Mouse (Mus musculus) splenic B cell, adult 2 months (primary cell): ENCODE measurements around the gene Zfp420.

Source experiments
- DNase-seq: peaks from one replicate; pipeline ENCODE4 v3.0.0-alpha.2; 2011; ENCODE audit warnings: low read depth, low spot score
- H3K27me3 ChIP-seq: 2 replicates; pipeline ENCODE4 v1.6.1; 2012; ENCODE audit warnings: mild to moderate bottlenecking, low read length, moderate library complexity, mixed read lengths; ENCODE audit not compliant: control insufficient read depth, poor library complexity, insufficient read depth, severe bottlenecking
- H3K36me3 ChIP-seq: 2 replicates; pipeline ENCODE4 v1.6.1; 2012; ENCODE audit warnings: mild to moderate bottlenecking, low read length, moderate library complexity, mixed read lengths; ENCODE audit not compliant: control insufficient read depth, poor library complexity, insufficient read depth, severe bottlenecking

The Zfp420 gene

GRCm38 (mm10) chr7:29917371-29918061, 57.7 kb downstream of the Zfp420 start:
- DNase-seq, result no peak
- H3K36me3 ChIP-seq, result peaks cover 14% of the 10 kb centered on the region
- H3K27me3 ChIP-seq, result no peaks in the 10 kb centered on the region

- Histone ChIP-seq H3K27me3 (no peaks in the 10 kb centered on the region), H3K36me3 (peaks cover 11% of the 10 kb centered on the region)
- DNase-seq, result no peak
Observed at GRCm38 (mm10) chr7:29918062-29918453, 58.3 kb downstream of the Zfp420 start.

- Histone ChIP-seq H3K36me3 (no peaks in the 10 kb centered on the region), H3K27me3 (no peaks in the 10 kb centered on the region)
- no peak for DNase-seq
Observed at GRCm38 (mm10) chr7:29921439-29922093, 61.8 kb downstream of the Zfp420 start.

GRCm38 (mm10) chr7:29922780-29923179, 63.0 kb downstream of the Zfp420 start:
- Histone ChIP-seq H3K27me3 (no peaks in the 10 kb centered on the region), H3K36me3 (no peaks in the 10 kb centered on the region)
- DNase-seq, result no peak
